Mouse (Mus musculus) frontal cortex, adult (tissue): Measurements from ENCODE around the gene Ccnb3.
"Not testable (repeated sequence)": the region's sequence is repeated elsewhere in the genome, so short reads cannot be mapped to it uniquely, and the experiment has no call there.

Experiments
- ATAC-seq: cut with Nextera tagmentation; 2 replicates; pipeline ENCODE4 v1.9.2; 2017; ENCODE audit warnings: mild to moderate bottlenecking, moderate library complexity, mixed read lengths; ENCODE audit not compliant: low TSS enrichment

Gene Ccnb3

DNA sequence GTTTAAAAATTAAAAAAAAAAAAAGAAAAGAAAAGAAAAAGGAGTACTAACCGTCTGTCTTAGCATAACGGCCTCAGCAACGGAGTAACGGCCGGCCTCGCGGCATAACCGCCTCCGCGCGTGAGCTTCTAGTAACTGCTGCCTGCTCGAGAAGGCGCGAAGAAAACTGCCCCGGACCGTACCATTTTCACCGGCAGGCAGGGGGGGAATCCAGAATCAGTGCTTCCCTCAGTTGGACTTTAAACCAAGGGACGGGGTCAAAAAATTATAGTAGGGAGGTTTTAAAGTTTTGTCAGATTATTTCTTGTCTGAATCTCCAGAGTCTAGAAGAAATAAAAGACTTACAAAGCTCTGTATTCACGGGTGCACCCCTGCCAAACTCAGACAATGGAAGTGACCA is at the start of gene Ccnb3:
Ccnb3 (minus strand) TSS at position 101 of the 400 bp plus-strand sequence.
- no peak for ATAC-seq

DNA sequence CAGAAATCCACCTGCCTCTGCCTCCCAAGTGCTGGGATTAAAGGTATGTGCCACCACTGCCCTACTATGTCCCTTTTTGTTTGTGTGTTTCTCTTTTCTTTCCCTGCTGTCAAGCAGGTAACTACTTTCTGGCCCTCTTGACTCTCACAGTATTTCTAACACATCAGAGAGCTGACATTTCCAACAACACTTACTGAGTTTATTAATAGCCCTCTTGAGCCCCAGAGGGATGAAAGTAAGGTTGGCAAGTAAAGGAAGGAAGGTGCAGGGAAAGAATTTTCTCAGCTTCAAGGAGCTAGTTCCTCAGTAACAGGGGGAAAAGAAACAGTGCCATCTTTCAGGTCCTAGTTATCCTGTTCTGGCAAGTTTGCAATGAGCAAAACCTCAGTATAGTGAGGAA is 48.9 kb upstream of the Ccnb3 start:
- ATAC-seq: no peak

DNA sequence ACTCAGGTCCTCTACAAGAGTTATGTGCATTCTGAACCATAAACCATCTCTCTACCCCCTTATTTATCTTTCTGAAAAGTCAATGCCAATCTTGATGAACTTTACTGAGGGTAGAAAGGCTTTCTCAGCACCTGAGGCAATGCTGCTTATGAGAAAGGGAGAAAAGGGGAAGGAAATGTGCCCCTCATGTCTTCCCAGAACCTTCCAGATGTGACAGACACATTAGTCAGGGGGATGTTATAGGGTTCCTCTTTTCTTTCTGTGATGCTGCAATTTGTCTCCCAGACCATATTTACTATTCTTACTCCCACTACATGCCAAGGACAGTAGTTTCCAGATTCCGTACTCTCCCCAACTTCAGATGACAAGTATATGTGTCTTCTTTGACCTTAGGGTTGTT is 44.5 kb upstream of the Ccnb3 start:
- ATAC-seq: no peak

DNA sequence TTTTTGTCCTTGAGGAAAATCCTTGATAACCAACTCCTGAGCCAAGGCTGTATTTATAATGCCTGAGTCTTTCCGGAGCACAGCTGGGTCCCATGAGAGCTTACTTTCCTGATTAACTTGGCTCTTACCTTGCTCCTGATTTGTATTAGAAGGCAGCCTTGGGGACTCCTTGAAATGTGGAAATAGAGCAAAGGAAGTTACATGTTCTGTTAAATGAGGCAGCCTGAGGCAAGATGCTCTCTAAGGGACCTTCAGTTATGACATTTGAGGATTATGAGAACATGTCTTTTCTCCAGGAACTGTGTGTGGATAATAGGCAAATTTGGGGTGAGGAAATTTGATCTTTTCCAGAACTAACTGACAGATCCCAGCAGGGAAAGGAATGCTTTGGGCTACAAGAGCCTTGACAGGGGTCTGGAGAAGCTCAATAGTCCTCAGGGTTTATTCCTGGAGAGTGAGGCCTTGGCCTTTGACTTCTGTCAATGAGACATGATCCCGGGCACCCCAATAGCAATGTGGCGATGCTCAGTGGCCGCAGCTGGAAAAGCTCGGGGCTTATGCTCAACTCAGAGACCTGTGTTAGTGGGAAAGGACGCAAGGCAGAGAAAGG is 38.5 kb upstream of the Ccnb3 start:
- no peak for ATAC-seq

DNA sequence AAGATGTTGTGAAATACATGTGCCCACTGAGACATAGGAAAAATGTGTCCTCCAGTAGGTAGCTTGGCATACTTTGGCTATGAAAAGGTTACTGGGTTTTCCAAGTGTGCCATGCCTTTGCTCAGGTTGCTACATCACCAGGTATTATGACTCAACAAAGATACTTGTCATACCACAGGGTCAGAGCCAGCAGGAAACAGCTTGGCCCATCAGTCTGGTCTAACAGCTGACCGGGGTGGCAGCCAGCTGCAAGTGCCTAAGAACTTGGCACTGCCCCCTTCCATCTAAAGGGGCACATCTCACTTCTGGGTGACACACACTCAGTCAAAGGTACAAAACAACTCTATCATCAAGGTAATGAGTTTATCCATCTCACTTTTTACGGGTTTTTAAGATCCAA is 26.6 kb upstream of the Ccnb3 start:
- ATAC-seq: no peak

DNA sequence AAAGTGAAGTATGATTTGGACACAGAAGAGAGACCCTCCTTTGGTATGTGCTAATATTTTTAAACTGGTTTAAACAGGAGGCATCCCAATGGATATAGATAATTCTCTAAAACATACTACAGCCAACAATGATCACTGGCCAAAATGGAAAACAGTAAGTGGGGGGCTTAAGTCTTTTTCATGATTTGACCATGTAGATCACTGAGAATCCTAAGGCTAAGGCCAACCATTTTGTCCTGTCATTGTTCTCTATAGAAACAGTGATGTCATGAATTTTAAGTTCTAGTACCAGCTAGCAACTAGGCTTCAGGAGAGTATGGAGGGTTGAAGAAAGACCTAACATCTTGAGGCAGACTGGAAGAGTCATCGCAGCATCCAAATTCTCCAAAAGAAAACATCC is 25.8 kb upstream of the Ccnb3 start, which contains the start of gene Akap4:
Akap4 (plus strand) TSS at position 301 of the 400 bp plus-strand sequence.
- ATAC-seq: no peak

DNA sequence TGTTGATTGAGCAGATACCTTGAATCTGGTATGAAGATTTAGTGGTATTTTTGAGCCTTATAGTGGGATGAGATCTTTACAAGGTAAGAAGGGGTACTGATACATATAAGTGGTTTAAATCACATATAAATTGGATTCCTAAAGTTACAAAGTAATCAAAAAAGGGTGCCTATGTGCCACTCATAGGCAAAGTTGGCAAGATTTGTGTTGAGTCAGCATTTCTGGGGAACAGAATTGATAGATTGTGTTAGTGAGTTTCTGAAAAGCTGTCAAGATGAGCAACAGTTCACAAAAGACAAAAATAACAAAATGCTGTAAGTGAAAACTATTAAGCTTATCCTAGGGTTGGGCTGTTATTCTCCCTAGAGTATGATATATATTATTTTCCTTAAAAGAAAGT is 22.7 kb upstream of the Ccnb3 start:
- no peak for ATAC-seq

DNA sequence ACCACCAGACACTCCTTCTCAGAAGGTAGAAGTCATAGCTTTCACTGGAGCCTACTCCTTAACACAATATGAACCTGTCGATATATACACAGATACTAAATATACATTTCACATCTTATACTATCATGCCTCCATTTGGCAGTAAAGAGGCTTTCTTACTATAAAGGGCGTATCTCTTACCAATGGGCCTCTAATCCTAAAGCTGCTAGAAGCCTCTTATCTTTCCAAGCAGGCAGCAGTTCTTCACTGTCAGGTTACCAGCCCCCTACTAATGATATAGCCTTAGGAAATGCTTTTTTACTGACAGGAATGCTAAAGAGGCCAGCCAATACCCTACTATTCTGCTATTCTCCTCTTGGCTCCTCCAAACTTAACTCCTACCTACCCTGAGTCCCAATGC is 16.2 kb upstream of the Ccnb3 start:
- ATAC-seq: no peak

DNA sequence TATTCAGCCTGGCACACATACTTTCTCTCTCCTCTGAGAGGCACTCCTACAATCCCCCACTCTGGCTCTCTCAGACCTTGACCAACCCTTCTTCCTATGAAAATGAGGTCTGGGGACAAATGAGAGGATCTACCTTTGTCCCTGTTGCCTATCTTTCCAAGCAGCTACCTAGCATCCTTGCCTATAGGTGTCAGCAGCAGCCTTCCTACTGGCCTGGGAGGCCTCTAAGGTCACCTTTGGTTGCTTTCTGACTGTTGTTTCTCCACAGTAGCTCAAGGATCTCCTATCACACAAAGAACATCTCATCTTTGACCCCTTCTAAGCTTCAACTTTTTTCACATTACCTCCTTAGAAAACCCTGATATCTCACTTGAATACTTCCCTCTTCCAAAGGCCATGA is 15.6 kb upstream of the Ccnb3 start:
- ATAC-seq: no peak

DNA sequence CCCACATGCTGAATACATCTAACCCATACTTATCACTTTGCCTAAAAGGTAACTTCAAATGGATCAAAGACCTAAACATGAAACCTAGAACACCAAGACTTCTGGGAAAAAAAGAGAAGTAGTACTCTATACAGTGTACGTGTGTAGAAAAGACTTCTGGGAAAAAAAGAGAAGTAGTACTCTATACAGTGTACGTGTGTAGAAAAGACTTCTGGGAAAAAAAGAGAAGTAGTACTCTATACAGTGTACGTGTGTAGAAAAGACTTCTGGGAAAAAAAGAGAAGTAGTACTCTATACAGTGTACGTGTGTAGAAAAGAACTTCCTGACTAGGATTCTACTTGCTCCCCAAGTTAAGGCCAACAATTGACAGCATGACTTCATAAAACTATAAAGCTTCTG is 57.5 kb downstream of the Ccnb3 start:
- ATAC-seq: not testable (repeated sequence)

DNA sequence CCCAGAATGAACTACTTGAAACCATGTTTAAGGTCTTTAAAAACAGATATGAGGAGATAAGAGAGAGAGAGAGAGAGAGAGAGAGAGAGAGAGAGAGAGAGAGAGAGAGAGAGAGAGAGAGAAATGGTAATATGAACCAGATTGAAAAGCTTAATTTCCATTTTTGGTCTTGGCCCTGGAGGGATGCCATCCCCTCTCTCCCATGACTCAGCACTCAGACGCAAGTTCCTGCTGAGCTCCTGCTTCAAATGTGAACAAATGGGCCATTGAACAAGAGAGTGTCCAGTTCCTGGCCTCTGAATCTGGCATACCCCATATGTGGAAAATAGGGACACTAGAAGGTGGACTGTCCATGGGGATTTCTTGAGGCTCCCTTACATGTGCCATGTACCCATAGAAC is 69.5 kb downstream of the Ccnb3 start:
- no peak for ATAC-seq

DNA sequence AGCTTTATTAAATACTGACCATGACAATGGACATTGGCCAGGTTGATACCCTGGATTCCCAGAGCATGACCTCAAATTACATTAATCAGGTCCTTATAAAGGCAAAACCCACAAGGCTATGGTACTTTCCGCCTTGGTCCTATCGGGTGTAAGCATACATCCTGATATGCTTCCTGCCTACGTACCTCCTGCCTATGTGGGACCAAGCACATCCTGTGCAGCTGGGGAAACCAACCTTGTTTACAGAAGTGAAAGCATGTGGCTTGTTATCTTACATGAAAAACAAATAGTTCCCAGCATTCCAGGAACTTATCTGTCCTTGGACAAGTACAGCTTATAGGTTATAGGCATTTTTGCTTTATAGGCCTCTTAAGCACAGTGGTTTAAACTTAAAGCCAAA is 72.8 kb downstream of the Ccnb3 start:
- ATAC-seq: no peak
